Mouse (Mus musculus): ENCODE measurements at regions not wholly inside any gene's neighbourhood (a gene's known extent, or its start where the extent isn't known, plus 50 kb on each side); places are given as distances from the start of the nearest gene placed in this dataset.

- Histone ChIP-seq H3K36me3 (ENCODE audit: control insufficient read depth, insufficient read depth, low read length) (no peaks in the 10 kb centered on the region), H3K4me1 (replicated peaks; ENCODE audit: control insufficient read depth, insufficient read depth, low read length) (no peaks in the 10 kb centered on the region), H3K9me3 (ENCODE audit: control insufficient read depth, low read length) (peaks cover 4% of the 10 kb centered on the region; the same call in 1 of the 2 replicates), H3K4me3 (ENCODE audit: low read length) (no peak overlapping the region), H3K27me3 (ENCODE audit: control insufficient read depth, insufficient read depth, low read depth, low read length) (no peaks in the 10 kb centered on the region), H3K4me2 (ENCODE audit: low read depth, low read length) (no peak overlapping the region), H3K9ac (ENCODE audit: low read length) (no peak overlapping the region), H3K27ac (ENCODE audit: low read length) (no peak overlapping the region)
- no peak for ATAC-seq (ENCODE audit: low read depth)
- WGBS: 77% methylated on average over 1 of the region's 1 CpGs
Observed at GRCm38 (mm10) chr1:75791509-75791908, 245.4 kb downstream of the Slc4a3 start.

- ATAC-seq (ENCODE audit: low read depth): no peak
- no peak overlapping the region for H3K27ac ChIP-seq (ENCODE audit: low read length)
- no peak overlapping the region for H3K4me2 ChIP-seq (ENCODE audit: low read depth, low read length)
- H3K27me3 ChIP-seq (ENCODE audit: control insufficient read depth, insufficient read depth, low read depth, low read length): no peaks in the 10 kb centered on the region
- H3K4me3 ChIP-seq (ENCODE audit: low read length): no peak overlapping the region
- peaks cover 2% of the 10 kb centered on the region; the same call in 1 of the 2 replicates for H3K9me3 ChIP-seq (ENCODE audit: control insufficient read depth, low read length)
- no peak overlapping the region for H3K9ac ChIP-seq (ENCODE audit: low read length)
- 33% methylated on average over 6 of the region's 6 CpGs for WGBS
- H3K4me1 ChIP-seq (replicated peaks; ENCODE audit: control insufficient read depth, insufficient read depth, low read length): 0 out of 2 replicates have a peak, but pooled peaks cover 2% of the 10 kb centered on the region
- H3K36me3 ChIP-seq (ENCODE audit: control insufficient read depth, insufficient read depth, low read length): no peaks in the 10 kb centered on the region
Observed at GRCm38 (mm10) chr1:75797793-75798192, 251.7 kb downstream of the Slc4a3 start.

- ATAC-seq (ENCODE audit: low read depth): peak; percentile 74
- WGBS: 37% methylated on average over 6 of the region's 6 CpGs
- Histone ChIP-seq H3K27me3 (ENCODE audit: control insufficient read depth, insufficient read depth, low read depth, low read length) (no peaks in the 10 kb centered on the region), H3K4me2 (ENCODE audit: low read depth, low read length) (no peak overlapping the region), H3K4me1 (replicated peaks; ENCODE audit: control insufficient read depth, insufficient read depth, low read length) (0 out of 2 replicates have a peak, but pooled peaks cover 2% of the 10 kb centered on the region), H3K36me3 (ENCODE audit: control insufficient read depth, insufficient read depth, low read length) (no peaks in the 10 kb centered on the region), H3K9me3 (ENCODE audit: control insufficient read depth, low read length) (no peaks in the 10 kb centered on the region), H3K9ac (ENCODE audit: low read length) (no peak overlapping the region), H3K27ac (ENCODE audit: low read length) (no peak overlapping the region), H3K4me3 (ENCODE audit: low read length) (no peak overlapping the region)
Observed at GRCm38 (mm10) chr1:75798375-75799099, 252.5 kb downstream of the Slc4a3 start.

- ATAC-seq (ENCODE audit: low read depth): no peak
- H3K4me2 ChIP-seq (ENCODE audit: low read depth, low read length): no peak overlapping the region
- no peak overlapping the region for H3K27ac ChIP-seq (ENCODE audit: low read length)
- no peak overlapping the region for H3K9ac ChIP-seq (ENCODE audit: low read length)
- 80% methylated on average over 2 of the region's 2 CpGs for WGBS
- H3K9me3 ChIP-seq (ENCODE audit: control insufficient read depth, low read length): no peaks in the 10 kb centered on the region
- no peaks in the 10 kb centered on the region for H3K27me3 ChIP-seq (ENCODE audit: control insufficient read depth, insufficient read depth, low read depth, low read length)
- H3K4me1 ChIP-seq (replicated peaks; ENCODE audit: control insufficient read depth, insufficient read depth, low read length): no peaks in the 10 kb centered on the region
- no peak overlapping the region for H3K4me3 ChIP-seq (ENCODE audit: low read length)
- no peaks in the 10 kb centered on the region for H3K36me3 ChIP-seq (ENCODE audit: control insufficient read depth, insufficient read depth, low read length)
Observed at GRCm38 (mm10) chr1:75804473-75804872, 258.4 kb downstream of the Slc4a3 start.

GRCm38 (mm10) chr1:75812471-75812870 is 266.4 kb downstream of the Slc4a3 start:
- Histone ChIP-seq H3K27ac (ENCODE audit: low read length) (no peak overlapping the region), H3K9ac (ENCODE audit: low read length) (no peak overlapping the region), H3K4me1 (replicated peaks; ENCODE audit: control insufficient read depth, insufficient read depth, low read length) (no peaks in the 10 kb centered on the region), H3K27me3 (ENCODE audit: control insufficient read depth, insufficient read depth, low read depth, low read length) (no peaks in the 10 kb centered on the region), H3K36me3 (ENCODE audit: control insufficient read depth, insufficient read depth, low read length) (no peaks in the 10 kb centered on the region), H3K9me3 (ENCODE audit: control insufficient read depth, low read length) (no peaks in the 10 kb centered on the region), H3K4me3 (ENCODE audit: low read length) (no peak overlapping the region), H3K4me2 (ENCODE audit: low read depth, low read length) (no peak overlapping the region)
- ATAC-seq (ENCODE audit: low read depth): no peak
- WGBS: 78% methylated on average over 3 of the region's 3 CpGs

- H3K9ac ChIP-seq (ENCODE audit: low read length): no peak overlapping the region
- 49% methylated on average over 5 of the region's 5 CpGs for WGBS
- H3K4me1 ChIP-seq (replicated peaks; ENCODE audit: control insufficient read depth, insufficient read depth, low read length): no peaks in the 10 kb centered on the region
- no peaks in the 10 kb centered on the region for H3K27me3 ChIP-seq (ENCODE audit: control insufficient read depth, insufficient read depth, low read depth, low read length)
- no peaks in the 10 kb centered on the region for H3K9me3 ChIP-seq (ENCODE audit: control insufficient read depth, low read length)
- no peaks in the 10 kb centered on the region for H3K36me3 ChIP-seq (ENCODE audit: control insufficient read depth, insufficient read depth, low read length)
- no peak for ATAC-seq (ENCODE audit: low read depth)
- no peak overlapping the region for H3K4me2 ChIP-seq (ENCODE audit: low read depth, low read length)
- no peak overlapping the region for H3K4me3 ChIP-seq (ENCODE audit: low read length)
- no peak overlapping the region for H3K27ac ChIP-seq (ENCODE audit: low read length)
Observed at GRCm38 (mm10) chr1:75826202-75826601, 280.1 kb downstream of the Slc4a3 start.

GRCm38 (mm10) chr1:75833071-75833830 is 287.2 kb downstream of the Slc4a3 start:
- H3K27ac ChIP-seq (ENCODE audit: low read length): no peak overlapping the region
- H3K4me3 ChIP-seq (ENCODE audit: low read length): no peak overlapping the region
- WGBS: 25% methylated on average over 12 of the region's 12 CpGs
- no peaks in the 10 kb centered on the region for H3K4me1 ChIP-seq (replicated peaks; ENCODE audit: control insufficient read depth, insufficient read depth, low read length)
- no peaks in the 10 kb centered on the region for H3K27me3 ChIP-seq (ENCODE audit: control insufficient read depth, insufficient read depth, low read depth, low read length)
- no peaks in the 10 kb centered on the region for H3K9me3 ChIP-seq (ENCODE audit: control insufficient read depth, low read length)
- H3K4me2 ChIP-seq (ENCODE audit: low read depth, low read length): no peak overlapping the region
- H3K9ac ChIP-seq (ENCODE audit: low read length): no peak overlapping the region
- no peak for ATAC-seq (ENCODE audit: low read depth)
- H3K36me3 ChIP-seq (ENCODE audit: control insufficient read depth, insufficient read depth, low read length): no peaks in the 10 kb centered on the region

GRCm38 (mm10) chr1:75834361-75834760 is 288.3 kb downstream of the Slc4a3 start:
- 57% methylated on average over 3 of the region's 3 CpGs for WGBS
- Histone ChIP-seq H3K9ac (ENCODE audit: low read length) (no peak overlapping the region), H3K4me2 (ENCODE audit: low read depth, low read length) (no peak overlapping the region), H3K27ac (ENCODE audit: low read length) (no peak overlapping the region), H3K36me3 (ENCODE audit: control insufficient read depth, insufficient read depth, low read length) (no peaks in the 10 kb centered on the region), H3K4me1 (replicated peaks; ENCODE audit: control insufficient read depth, insufficient read depth, low read length) (no peaks in the 10 kb centered on the region), H3K9me3 (ENCODE audit: control insufficient read depth, low read length) (no peaks in the 10 kb centered on the region), H3K27me3 (ENCODE audit: control insufficient read depth, insufficient read depth, low read depth, low read length) (no peaks in the 10 kb centered on the region), H3K4me3 (ENCODE audit: low read length) (no peak overlapping the region)
- ATAC-seq (ENCODE audit: low read depth): no peak

GRCm38 (mm10) chr1:75839551-75840223 is 293.6 kb downstream of the Slc4a3 start:
- Histone ChIP-seq H3K36me3 (ENCODE audit: control insufficient read depth, insufficient read depth, low read length) (no peaks in the 10 kb centered on the region), H3K4me1 (replicated peaks; ENCODE audit: control insufficient read depth, insufficient read depth, low read length) (no peaks in the 10 kb centered on the region; the same call in 1 of the 2 replicates), H3K4me3 (ENCODE audit: low read length) (no peak overlapping the region), H3K9ac (ENCODE audit: low read length) (no peak overlapping the region), H3K27me3 (ENCODE audit: control insufficient read depth, insufficient read depth, low read depth, low read length) (no peaks in the 10 kb centered on the region), H3K4me2 (ENCODE audit: low read depth, low read length) (no peak overlapping the region), H3K9me3 (ENCODE audit: control insufficient read depth, low read length) (no peaks in the 10 kb centered on the region), H3K27ac (ENCODE audit: low read length) (no peak overlapping the region)
- no peak for ATAC-seq (ENCODE audit: low read depth)
- WGBS: 57% methylated on average over 11 of the region's 11 CpGs

Data from lung, embryonic 16.5 days (tissue).